Mouse (Mus musculus) limb, embryonic 14.5 days (tissue): ENCODE results near the gene Spatc1l. TPM values are rescaled to one million over a fixed set of nuclear protein-coding genes. Genes with fewer than 3 reads are reported as not detected.

Experiments
- ATAC-seq: fragments of 200-750 bp; cut with Nextera tagmentation; 2 replicates; pipeline ENCODE4 v1.8.0; 2017; ENCODE audit warnings: low read depth, moderate number of reproducible peaks, moderate TSS enrichment; ENCODE audit not compliant: low FRiP score
- DNase-seq: peaks from one replicate; pipeline ENCODE4 v3.0.0-alpha.2; 2015; ENCODE audit warnings: low spot score
- H3K27ac ChIP-seq: fragments of 300-500 bp; sonication (generic); replicated peaks from 2 replicates; pipeline ENCODE4 v1.5.1; 2014; ENCODE audit warnings: low read depth, mild to moderate bottlenecking, low read length, moderate library complexity, mixed read lengths
- H3K27me3 ChIP-seq: fragments of 300-500 bp; sonication (generic); 2 replicates; pipeline ENCODE4 v1.6.1; 2014; ENCODE audit warnings: low read length, mixed read lengths; ENCODE audit not compliant: control insufficient read depth, insufficient read depth
- H3K36me3 ChIP-seq: fragments of 300-500 bp; sonication (generic); 2 replicates; pipeline ENCODE4 v1.6.1; 2014; ENCODE audit warnings: mild to moderate bottlenecking, low read length, moderate library complexity, mixed read lengths; ENCODE audit not compliant: control insufficient read depth, insufficient read depth
- H3K4me1 ChIP-seq: fragments of 300-500 bp; sonication (generic); 2 replicates; pipeline ENCODE4 v1.6.1; 2014; ENCODE audit warnings: antibody characterized with exemption, low read length, mixed read lengths; ENCODE audit not compliant: control insufficient read depth, insufficient read depth
- H3K4me2 ChIP-seq: fragments of 300-500 bp; sonication (generic); replicated peaks from 2 replicates; pipeline ENCODE4 v1.6.1; 2014; ENCODE audit warnings: low read depth, mild to moderate bottlenecking, low read length, moderate library complexity; ENCODE audit not compliant: severe bottlenecking
- H3K4me3 ChIP-seq: fragments of 300-500 bp; sonication (generic); replicated peaks from 2 replicates; pipeline ENCODE4 v1.5.1; 2014; ENCODE audit warnings: low read length
- H3K9ac ChIP-seq: fragments of 300-500 bp; sonication (generic); 2 replicates; pipeline ENCODE4 v1.6.1; 2014; ENCODE audit warnings: mild to moderate bottlenecking, low read depth, low read length, moderate library complexity; ENCODE audit not compliant: severe bottlenecking
- H3K9me3 ChIP-seq: fragments of 300-500 bp; sonication (generic); 2 replicates; pipeline ENCODE4 v1.6.1; 2016; ENCODE audit warnings: low read length; ENCODE audit not compliant: control insufficient read depth
- POLR2A ChIP-seq: fragments of 200-500 bp; IDR thresholded peaks from 2 replicates; pipeline ENCODE4 v1.8.0; 2012; ENCODE audit warnings: inconsistent platforms, mild to moderate bottlenecking, moderate library complexity, borderline replicate concordance; ENCODE audit not compliant: insufficient read depth, insufficient read length; ENCODE audit errors: extremely low read depth
- WGBS: fragments of 180-500 bp; shearing (Covaris S2); extraction: QIAGEN DNeasy Blood & Tissue Kit; methylation state at CpG from one replicate; pipeline ENCODE4 v1.1.7; 2014; 5-methylcytosine and 5-hydroxymethylcytosine counted together
- polyA plus RNA-seq, 2 experiments: library from polyadenylated mRNA; depleted of rRNA in 1 of 2; stranded (reverse) in 1 of 2; unstranded in 1 of 2; fragments of >200 nt; fragmentation: Nextera tagmentation in 1 of 2; extraction: Ambion mirVana in 1 of 2; gene quantifications; 2 replicates each; pipeline versions ENCODE4 v1.2.1 to v1.2.3; 2012 to 2014

Spatc1l gene
- polyA plus RNA-seq, 2 experiments, result 0.13 TPM; not detected in 1

DNA sequence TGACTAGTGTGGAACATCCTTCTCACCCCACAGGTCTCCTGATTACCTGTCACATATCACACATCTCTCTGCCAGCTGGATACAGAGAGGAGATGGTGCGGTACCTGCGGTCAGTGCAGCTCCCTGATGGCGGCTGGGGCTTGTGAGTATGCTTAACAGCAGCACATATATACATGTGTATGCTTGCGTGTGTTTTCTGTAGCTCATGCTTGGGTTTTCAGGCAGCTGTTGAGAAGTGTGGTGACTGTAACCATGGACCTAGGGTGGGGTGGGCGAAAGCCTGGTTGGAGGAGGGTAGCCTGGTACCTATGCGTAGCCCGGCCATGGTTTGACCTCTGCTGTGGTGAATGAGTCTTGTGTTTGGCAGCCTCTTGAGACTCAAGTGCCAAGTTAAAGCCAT lies 26.5 kb upstream of the Spatc1l start:
- Histone ChIP-seq H3K36me3 (peaks cover 55% of the 10 kb centered on the region), H3K9ac (no peak overlapping the region), H3K27me3 (no peaks in the 10 kb centered on the region)

DNA sequence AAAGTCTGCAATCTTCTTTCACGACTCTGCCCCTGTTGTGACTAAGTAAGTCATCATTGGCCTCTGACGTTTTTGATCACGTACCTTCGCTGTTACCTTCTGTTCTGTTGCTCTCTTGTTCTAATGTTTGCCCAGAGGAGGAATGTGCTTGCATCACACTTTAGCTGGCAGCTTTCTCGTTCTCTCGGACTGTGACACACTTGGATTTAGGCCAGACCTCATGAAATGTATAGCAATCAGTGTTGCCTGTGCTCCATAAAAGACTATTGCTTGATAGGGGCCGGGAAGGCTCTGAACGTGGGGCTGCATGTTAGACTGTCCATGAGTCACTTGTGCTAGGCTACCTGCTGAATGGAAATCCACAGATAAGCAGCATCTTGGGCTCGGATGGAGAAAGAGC lies 24.5 kb upstream of the Spatc1l start:
- Histone ChIP-seq H3K4me1 (no peaks in the 10 kb centered on the region), H3K27ac (no peak overlapping the region), H3K9me3 (no peaks in the 10 kb centered on the region), H3K4me3 (no peak overlapping the region), H3K27me3 (no peaks in the 10 kb centered on the region), H3K36me3 (peaks cover 76% of the 10 kb centered on the region), H3K4me2 (no peak overlapping the region), H3K9ac (no peak overlapping the region)
- WGBS, result 71% methylated on average over 9 of the region's 9 CpGs
- DNase-seq (no peak), ATAC-seq (no peak)
- no peak for TF ChIP-seq POLR2A

More for the DNA sequence above, 26.5 kb upstream of the Spatc1l start:
- H3K4me2 ChIP-seq, result no peak overlapping the region
- WGBS, result over 99% methylated on average over 7 of the region's 7 CpGs
- H3K4me3 ChIP-seq, result no peak overlapping the region
- no peak for TF ChIP-seq POLR2A
- ATAC-seq, result no peak
- H3K9me3 ChIP-seq, result no peaks in the 10 kb centered on the region
- H3K4me1 ChIP-seq, result peaks cover 3% of the 10 kb centered on the region; the same call in 1 of the 2 replicates
- no peak for DNase-seq
- no peak overlapping the region for H3K27ac ChIP-seq

DNA sequence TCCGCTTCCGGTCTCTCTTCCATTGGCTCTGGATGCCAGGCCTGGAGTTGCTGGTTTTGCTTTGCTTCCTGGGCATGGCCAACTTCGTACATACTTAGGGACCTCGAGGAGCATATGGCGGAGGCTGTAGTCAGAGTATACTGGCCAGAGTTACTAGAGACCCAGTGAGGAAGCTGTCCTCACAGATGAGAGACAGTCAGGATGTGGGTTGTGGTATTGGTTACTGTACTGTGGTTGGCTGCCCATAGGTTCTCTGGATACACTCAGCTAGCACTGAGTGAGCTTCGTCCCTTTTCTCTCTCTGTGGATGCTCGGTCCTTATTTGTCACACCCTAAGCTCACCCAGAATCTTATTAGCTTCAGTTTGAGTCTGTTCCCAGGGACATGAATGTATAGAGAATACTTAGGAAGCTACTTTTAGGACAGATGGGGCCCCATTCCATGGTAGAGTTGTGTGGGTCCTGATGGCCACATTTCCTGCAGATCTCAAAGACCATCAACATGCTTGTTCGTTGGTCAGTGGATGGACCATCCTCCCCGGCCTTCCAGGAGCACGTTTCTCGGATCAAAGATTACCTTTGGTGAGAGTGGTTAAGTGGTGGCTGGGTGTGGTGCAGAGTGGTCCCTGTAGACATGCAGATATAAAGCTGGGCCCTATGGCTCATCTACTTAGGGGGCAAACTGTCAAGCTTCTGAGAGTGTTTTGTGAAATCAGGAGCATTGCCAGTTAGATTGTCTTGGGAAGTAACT lies 20.6 kb upstream of the Spatc1l start:
- H3K9ac ChIP-seq, result no peak overlapping the region
- TF ChIP-seq POLR2A, result no peak
- H3K9me3 ChIP-seq, result no peaks in the 10 kb centered on the region
- no peak overlapping the region for H3K4me2 ChIP-seq
- no peaks in the 10 kb centered on the region for H3K27me3 ChIP-seq
- 96% methylated on average over 11 of the region's 11 CpGs for WGBS
- H3K27ac ChIP-seq, result no peak overlapping the region
- DNase-seq (no peak), ATAC-seq (no peak)
- no peak overlapping the region for H3K4me3 ChIP-seq
- peaks cover 93% of the 10 kb centered on the region for H3K36me3 ChIP-seq
- no peaks in the 10 kb centered on the region for H3K4me1 ChIP-seq

DNA sequence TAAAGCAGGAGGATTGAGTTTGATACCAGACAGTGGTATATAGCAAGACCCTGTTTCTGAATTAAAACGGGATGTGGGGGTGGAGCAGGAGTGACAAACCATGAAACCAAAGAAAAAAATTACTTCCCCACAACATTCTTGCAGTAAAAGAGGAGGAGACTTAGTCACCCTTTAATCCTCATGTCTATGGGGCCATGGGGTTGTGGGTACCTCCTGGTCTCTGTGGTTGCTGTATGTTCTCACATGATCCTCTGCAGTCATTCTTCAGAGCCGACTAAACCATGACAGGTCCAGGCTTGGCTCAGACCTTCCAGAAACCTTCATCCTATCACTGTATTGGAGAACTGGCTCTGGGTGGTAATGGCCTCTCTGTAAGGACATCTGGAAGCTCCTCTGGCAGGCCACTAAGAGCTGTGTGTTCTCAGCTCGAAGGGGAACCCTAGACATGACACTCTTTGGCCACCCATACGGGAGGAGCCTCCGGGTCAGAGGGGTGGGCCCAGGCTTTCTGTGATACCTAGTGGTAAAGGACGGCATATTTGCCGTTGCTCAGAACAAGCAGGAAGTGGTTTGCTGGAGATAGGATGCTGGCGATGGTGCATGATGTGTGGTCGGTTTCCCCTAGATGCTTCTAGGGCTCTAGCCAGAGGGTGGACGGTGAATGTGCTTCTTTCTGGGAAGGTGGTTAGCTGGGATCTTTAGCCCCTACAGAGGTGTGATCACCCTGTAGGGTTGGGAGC lies 19.3 kb upstream of the Spatc1l start:
- Histone ChIP-seq H3K9ac (no peak overlapping the region), H3K36me3 (peaks cover 96% of the 10 kb centered on the region), H3K4me3 (no peak overlapping the region), H3K27ac (no peak overlapping the region), H3K9me3 (no peaks in the 10 kb centered on the region), H3K27me3 (no peaks in the 10 kb centered on the region), H3K4me1 (no peaks in the 10 kb centered on the region), H3K4me2 (no peak overlapping the region)
- no peak for TF ChIP-seq POLR2A
- 87% methylated on average over 10 of the region's 10 CpGs for WGBS
- ATAC-seq (no peak), DNase-seq (no peak)

DNA sequence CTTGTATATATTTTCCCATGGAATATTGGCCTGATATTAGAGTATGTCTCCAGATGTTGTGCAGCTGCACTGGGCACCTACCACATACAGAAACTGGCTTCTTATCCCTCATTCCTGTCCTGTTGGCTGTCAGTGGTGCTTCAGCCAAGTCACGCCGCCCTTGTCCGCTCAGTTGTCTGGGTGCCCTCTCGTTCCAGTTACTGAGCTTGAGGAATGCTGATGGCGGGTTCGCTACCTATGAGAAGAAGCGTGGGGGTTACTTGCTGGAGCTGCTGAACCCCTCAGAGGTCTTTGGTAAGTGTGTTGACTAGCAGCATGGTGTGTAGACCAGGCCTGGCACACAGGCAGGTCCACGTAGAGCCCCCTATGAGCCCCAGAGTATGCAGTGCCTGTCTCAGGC lies 15.5 kb upstream of the Spatc1l start:
- ATAC-seq (no peak), DNase-seq (no peak)
- Histone ChIP-seq H3K27ac (no peak overlapping the region), H3K36me3 (peaks cover 96% of the 10 kb centered on the region), H3K4me2 (no peak overlapping the region), H3K4me3 (no peak overlapping the region), H3K4me1 (no peaks in the 10 kb centered on the region), H3K9ac (no peak overlapping the region), H3K9me3 (no peaks in the 10 kb centered on the region), H3K27me3 (no peaks in the 10 kb centered on the region)
- no peak for TF ChIP-seq POLR2A
- 95% methylated on average over 8 of the region's 8 CpGs for WGBS
